Mouse (Mus musculus) neural tube, embryonic 14.5 days (tissue): ENCODE data around the gene Trmo. TPM values are rescaled to one million over a fixed set of nuclear protein-coding genes. Genes with fewer than 3 reads are reported as not detected.

Experiments
- ATAC-seq: fragments of 200-750 bp; cut with Nextera tagmentation; 2 replicates; pipeline ENCODE4 v1.8.0; 2017; ENCODE audit warnings: low read depth, mild to moderate bottlenecking, moderate TSS enrichment, moderate library complexity
- H3K27ac ChIP-seq: fragments of 300-500 bp; sonication (generic); 2 replicates; pipeline ENCODE4 v1.5.1; 2014; ENCODE audit warnings: low read depth, mild to moderate bottlenecking, control low read depth, low read length, moderate library complexity, mixed read lengths
- H3K27me3 ChIP-seq: fragments of 300-500 bp; sonication (generic); 2 replicates; pipeline ENCODE4 v1.6.1; 2014; ENCODE audit warnings: low read length; ENCODE audit not compliant: control insufficient read depth, insufficient read depth
- H3K36me3 ChIP-seq: fragments of 300-500 bp; sonication (generic); 2 replicates; pipeline ENCODE4 v1.6.1; 2014; ENCODE audit warnings: low read length, mixed read lengths; ENCODE audit not compliant: control insufficient read depth, insufficient read depth
- H3K4me1 ChIP-seq: fragments of 300-500 bp; sonication (generic); 2 replicates; pipeline ENCODE4 v1.6.1; 2014; ENCODE audit warnings: low read length; ENCODE audit not compliant: control insufficient read depth, insufficient read depth
- H3K4me2 ChIP-seq: fragments of 300-500 bp; sonication (generic); 2 replicates; pipeline ENCODE4 v1.6.1; 2014; ENCODE audit warnings: mild to moderate bottlenecking, low read depth, low read length, control low read depth
- H3K4me3 ChIP-seq: fragments of 300-500 bp; sonication (generic); 2 replicates; pipeline ENCODE4 v1.5.1; 2014; ENCODE audit warnings: low read depth, low read length, control low read depth, mixed read lengths
- H3K9ac ChIP-seq: fragments of 300-500 bp; sonication (generic); replicated peaks from 2 replicates; pipeline ENCODE4 v1.6.1; 2014; ENCODE audit warnings: low read depth, mild to moderate bottlenecking, control low read depth, low read length, mixed read lengths
- H3K9me3 ChIP-seq: fragments of 300-500 bp; sonication (generic); 2 replicates; pipeline ENCODE4 v1.6.1; 2016; ENCODE audit warnings: low read length; ENCODE audit not compliant: control insufficient read depth
- WGBS: fragments of 180-500 bp; shearing (Covaris S2); extraction: QIAGEN DNeasy Blood & Tissue Kit; methylation state at CpG from one replicate; pipeline ENCODE4 v1.1.7; 2014; 5-methylcytosine and 5-hydroxymethylcytosine counted together
- polyA plus RNA-seq: library from polyadenylated mRNA; unstranded; fragments of >200 nt; fragmentation: Nextera tagmentation; extraction: Ambion mirVana; gene quantifications from 2 replicates; pipeline ENCODE4 v1.2.1, GENCODE M21; 2014

Trmo gene
- polyA plus RNA-seq, 1 experiment from 2014 or later, result 9.7 TPM

DNA sequence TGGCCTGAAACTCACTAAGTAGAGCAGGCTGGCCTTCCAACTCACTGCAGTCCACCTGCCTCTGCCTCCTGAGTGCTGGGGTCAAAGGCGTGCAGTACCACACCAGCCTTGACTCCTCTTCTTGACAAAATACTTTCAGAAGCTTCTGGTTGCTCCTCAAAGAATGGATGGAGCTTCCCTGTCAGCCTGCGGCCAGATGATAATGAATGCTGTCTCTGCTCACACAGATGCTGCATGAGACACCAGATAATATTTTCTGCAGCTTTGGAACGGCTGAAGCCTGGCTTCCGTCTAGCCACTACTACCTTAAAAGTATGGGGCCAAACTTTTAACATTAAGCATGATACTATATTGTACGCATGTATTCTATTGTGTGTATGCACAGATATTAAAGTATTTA, 21.4 kb upstream of the Trmo start:
- H3K9me3 ChIP-seq, result no peaks in the 10 kb centered on the region
- no peaks in the 10 kb centered on the region for H3K36me3 ChIP-seq
- no peak overlapping the region for H3K4me2 ChIP-seq
- no peaks in the 10 kb centered on the region for H3K27me3 ChIP-seq
- no peak for ATAC-seq
- WGBS, result 92% methylated on average over 5 of the region's 5 CpGs
- no peaks in the 10 kb centered on the region for H3K4me1 ChIP-seq
- no peak overlapping the region for H3K27ac ChIP-seq
- no peak overlapping the region for H3K9ac ChIP-seq
- no peak overlapping the region for H3K4me3 ChIP-seq

DNA sequence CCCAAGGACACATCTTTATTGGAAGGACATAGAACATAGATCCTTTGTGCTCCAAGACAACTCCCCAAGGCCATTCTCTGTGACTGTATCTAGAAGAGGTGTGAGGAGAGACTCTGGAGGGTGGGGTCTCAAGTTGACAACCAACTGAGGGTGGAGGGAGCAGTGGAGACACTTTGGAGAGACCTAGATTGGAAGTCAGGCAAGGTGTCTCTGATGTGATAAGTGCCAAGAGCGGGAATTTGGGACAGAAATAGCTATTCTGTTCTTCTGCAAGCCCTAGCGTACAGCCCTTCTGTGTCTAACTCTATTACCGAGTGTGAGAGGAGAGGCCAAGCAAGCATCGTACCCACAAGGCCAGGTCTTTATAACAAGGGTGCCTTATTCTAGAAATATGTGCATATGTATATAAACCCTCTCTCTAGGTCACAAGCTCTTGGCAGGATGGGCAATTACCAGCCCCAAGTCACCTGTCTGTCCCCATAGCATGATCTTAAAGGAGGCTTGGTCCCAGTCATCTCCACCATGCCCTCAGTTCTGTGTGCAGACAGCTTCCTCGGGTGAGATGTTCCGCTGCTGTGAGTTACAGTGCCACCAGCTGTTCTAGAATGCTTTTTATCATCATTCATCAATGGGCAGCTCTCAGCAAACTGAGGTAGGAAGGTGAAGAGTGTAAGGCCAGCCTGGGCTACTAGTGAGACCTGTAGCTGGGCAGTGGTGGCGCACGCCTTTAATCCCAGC, 17.9 kb upstream of the Trmo start:
- no peaks in the 10 kb centered on the region for H3K9me3 ChIP-seq
- WGBS, result 88% methylated on average over 8 of the region's 8 CpGs
- no peak overlapping the region for H3K27ac ChIP-seq
- no peaks in the 10 kb centered on the region for H3K36me3 ChIP-seq
- H3K27me3 ChIP-seq, result no peaks in the 10 kb centered on the region
- no peak for ATAC-seq
- H3K9ac ChIP-seq, result no peak overlapping the region
- no peaks in the 10 kb centered on the region for H3K4me1 ChIP-seq
- H3K4me2 ChIP-seq, result no peak overlapping the region
- H3K4me3 ChIP-seq, result no peak overlapping the region

DNA sequence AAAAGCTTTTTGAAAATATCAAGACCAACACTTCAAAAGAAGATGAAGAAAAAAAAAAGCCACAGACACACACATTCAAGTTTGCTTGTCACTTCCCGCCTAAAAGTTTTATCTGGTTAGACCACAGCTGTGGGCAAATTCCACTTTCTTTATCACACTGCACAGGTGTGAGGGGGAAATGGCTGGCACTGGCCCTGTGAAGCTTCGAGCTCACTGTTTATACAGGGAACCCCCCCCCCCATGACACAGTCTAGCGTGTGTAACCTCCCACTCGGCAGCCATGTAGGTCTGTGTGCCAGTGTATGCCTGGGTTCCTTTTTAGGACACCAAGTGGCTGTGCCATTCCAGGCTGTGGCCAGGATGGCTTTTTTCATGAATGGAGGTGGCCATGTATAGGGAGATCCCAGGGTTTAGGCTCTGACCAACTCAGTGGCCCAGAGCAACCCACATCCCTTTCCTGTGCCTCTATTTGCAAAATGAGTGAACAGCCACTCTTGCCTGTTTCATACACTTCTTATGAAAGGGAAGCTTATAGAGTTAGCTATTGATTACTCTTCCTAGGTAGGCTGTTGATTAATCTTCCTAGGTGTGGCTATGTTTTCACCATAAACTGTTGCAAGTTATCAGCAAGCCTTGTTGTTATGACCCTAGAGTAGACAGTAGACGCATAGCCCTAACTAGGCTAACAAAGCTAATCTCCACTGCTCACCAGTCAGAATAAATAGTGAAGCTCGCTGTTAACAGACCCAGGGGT, 15.0 kb upstream of the Trmo start:
- Histone ChIP-seq H3K36me3 (no peaks in the 10 kb centered on the region), H3K27ac (no peak overlapping the region), H3K27me3 (no peaks in the 10 kb centered on the region), H3K4me2 (no peak overlapping the region), H3K9ac (no peak overlapping the region), H3K9me3 (no peaks in the 10 kb centered on the region), H3K4me1 (no peaks in the 10 kb centered on the region), H3K4me3 (no peak overlapping the region)
- ATAC-seq, result no peak
- WGBS, result 83% methylated on average over 6 of the region's 6 CpGs

DNA sequence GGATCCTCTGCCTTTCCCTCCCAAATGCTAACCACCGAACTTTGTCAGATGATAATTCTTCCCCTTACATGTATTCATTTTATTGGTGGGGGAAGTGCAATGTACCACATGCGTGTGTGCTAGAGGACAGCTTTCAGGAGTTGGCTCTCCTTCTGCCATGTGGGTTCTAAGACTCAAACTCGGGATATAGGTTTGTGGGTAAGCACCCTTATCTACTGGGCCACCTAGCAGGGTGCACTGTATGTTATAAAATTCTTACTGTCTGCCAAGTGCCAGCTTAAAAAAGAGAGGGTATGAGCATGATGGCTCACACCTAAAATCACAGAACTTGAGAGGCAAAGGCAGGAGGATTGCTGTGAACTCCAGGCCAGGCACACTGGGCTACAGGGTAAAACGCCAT, 9.6 kb upstream of the Trmo start:
- 91% methylated on average over 4 of the region's 4 CpGs for WGBS

DNA sequence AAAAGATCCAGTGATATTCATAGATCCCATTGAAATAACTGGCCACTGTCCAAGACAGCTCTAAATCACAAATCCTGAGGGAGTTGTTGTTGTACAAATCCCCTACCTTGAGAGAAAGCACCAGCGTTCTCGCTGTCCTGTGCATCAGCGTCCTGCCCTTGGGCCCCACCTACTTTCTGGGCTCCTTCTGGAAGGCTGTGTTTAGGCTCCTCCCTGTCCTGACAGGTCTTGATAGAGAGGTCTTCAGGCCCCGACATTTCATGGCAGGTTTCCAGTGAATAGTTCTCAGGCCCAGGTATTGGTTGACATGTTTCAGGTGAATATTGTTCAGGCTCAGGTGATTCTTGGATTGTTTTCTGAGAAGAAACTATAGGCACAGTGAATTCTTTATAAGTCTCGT, 6.5 kb upstream of the Trmo start:
- Histone ChIP-seq H3K4me3 (no peak overlapping the region), H3K27me3 (no peaks in the 10 kb centered on the region), H3K36me3 (no peaks in the 10 kb centered on the region), H3K9ac (no peak overlapping the region), H3K4me2 (no peak overlapping the region), H3K9me3 (no peaks in the 10 kb centered on the region), H3K4me1 (no peaks in the 10 kb centered on the region), H3K27ac (no peak overlapping the region)
- no peak for ATAC-seq
- 46% methylated on average over 5 of the region's 5 CpGs for WGBS

More for the DNA sequence above, 9.6 kb upstream of the Trmo start:
- Histone ChIP-seq H3K4me2 (no peak overlapping the region), H3K4me1 (no peaks in the 10 kb centered on the region), H3K36me3 (no peaks in the 10 kb centered on the region), H3K9ac (no peak overlapping the region), H3K27me3 (no peaks in the 10 kb centered on the region), H3K4me3 (no peak overlapping the region), H3K9me3 (no peaks in the 10 kb centered on the region), H3K27ac (no peak overlapping the region)
- ATAC-seq, result no peak

DNA sequence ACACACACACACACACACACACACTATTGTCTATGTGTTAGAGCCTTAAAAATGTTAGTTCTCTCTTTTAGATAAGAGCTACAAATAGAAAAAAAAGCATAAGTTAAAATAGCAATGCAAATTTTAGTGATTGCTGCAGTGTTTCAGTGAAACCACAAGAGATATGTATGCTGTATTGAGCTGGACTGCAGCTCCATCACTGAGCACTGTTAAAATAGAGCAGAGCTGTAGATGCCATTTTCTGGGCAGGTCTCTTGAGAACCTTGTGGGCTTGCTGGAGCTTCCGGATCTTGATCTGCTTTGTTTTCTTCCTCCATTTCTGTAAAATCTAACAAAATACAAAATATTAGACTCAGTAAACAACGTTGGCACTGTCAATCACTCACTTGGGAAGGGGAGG, 5.2 kb upstream of the Trmo start:
- ATAC-seq, result no peak
- Histone ChIP-seq H3K4me2 (no peak overlapping the region), H3K27ac (no peak overlapping the region), H3K27me3 (no peaks in the 10 kb centered on the region), H3K9ac (no peak overlapping the region), H3K4me1 (no peaks in the 10 kb centered on the region), H3K4me3 (no peak overlapping the region), H3K36me3 (no peaks in the 10 kb centered on the region), H3K9me3 (no peaks in the 10 kb centered on the region)
- 89% methylated on average over 2 of the region's 2 CpGs for WGBS

DNA sequence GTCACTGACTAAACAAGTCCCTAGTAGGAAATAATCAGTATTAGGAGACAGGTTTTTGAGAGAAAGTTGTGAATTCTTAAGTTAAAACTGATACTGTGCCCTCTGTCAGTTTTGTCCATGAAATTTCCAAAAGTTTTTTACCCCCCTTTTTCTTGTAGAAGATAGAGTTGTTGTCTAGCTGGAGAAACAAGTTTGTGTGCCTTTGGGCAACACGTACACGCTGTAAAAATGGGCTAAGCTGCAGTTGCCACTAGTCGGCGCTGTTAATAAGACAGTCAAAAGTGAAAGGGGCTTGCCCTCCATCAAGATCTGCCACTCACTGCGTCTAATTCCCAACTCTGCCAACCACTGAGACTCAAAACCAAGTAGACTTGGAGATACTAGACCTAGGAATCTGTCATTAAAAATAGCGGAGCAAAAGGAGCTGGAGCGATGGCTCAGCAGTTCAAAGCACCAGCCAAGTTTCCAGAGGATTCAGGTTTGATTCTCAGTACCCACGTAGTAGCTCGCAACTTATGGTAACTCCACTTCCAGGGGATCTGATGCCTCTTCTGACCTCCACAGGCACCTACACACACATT, 1.2 kb upstream of the Trmo start:
- H3K9ac ChIP-seq, result no peak overlapping the region
- ATAC-seq, result no peak
- no peaks in the 10 kb centered on the region for H3K27me3 ChIP-seq
- peak overlapping the region; percentile 55; the same call in 1 of the 2 replicates for H3K4me2 ChIP-seq
- peaks cover 3% of the 10 kb centered on the region; the same call in 1 of the 2 replicates for H3K36me3 ChIP-seq
- 23% methylated on average over 9 of the region's 9 CpGs for WGBS
- no peaks in the 10 kb centered on the region for H3K4me1 ChIP-seq
- peak overlapping the region; percentile 49; the same call in 1 of the 2 replicates for H3K4me3 ChIP-seq
- no peak overlapping the region; the same call in 1 of the 2 replicates for H3K27ac ChIP-seq
- no peaks in the 10 kb centered on the region for H3K9me3 ChIP-seq

DNA sequence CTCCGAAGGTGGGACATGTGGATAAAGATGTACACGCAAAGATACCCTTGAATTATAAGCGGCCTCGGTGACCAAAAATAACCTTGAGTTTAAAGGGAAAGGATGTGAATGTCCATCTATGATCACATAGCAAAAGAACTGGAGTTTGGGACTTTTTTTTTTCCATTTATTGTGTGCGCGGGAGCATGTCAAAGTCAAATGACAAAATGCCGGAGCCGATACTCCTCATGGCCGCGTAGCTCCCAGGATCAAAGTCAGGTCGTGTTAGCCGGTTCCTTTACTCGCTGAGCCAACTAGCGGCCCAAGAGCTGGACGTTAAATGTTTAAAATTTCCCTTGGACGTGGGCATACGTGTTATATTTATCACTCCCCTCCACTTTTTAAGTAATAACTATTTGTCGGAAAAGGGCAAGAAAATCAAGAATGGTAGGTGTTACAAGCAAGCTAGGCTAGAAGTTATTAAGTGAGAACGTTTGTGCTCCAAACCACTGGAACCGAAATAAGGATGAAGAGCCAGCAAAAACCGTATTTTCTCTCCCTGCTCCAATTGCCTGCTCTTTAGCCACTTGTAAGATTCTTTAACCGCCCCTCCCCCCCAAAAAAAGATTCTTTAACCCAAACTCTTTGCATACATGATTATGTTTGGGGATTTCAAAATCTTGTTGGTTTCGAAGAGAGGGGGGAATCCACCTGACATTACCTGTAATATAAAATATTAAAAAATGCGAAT, 540 bp upstream of the Trmo start:
- Histone ChIP-seq H3K4me2 (peak overlapping the region; percentile 55), H3K4me3 (peak overlapping the region; percentile 49), H3K36me3 (peaks cover 3% of the 10 kb centered on the region; the same call in 1 of the 2 replicates), H3K9me3 (no peaks in the 10 kb centered on the region), H3K4me1 (no peaks in the 10 kb centered on the region), H3K27ac (peak overlapping the region; percentile 85), H3K9ac (peak overlapping the region; percentile 64), H3K27me3 (no peaks in the 10 kb centered on the region)
- no peak for ATAC-seq
- 2% methylated on average over 24 of the region's 24 CpGs for WGBS
